Mouse (Mus musculus): ENCODE data around the gene Erbin.

The Erbin gene

GRCm38 (mm10) chr13:103920261-103920932, at the start of gene Erbin:
TSS of gene Erbin (minus strand) at chr13:103920514.
- DNase-seq (ENCODE audit: low read depth, low spot score): peak; percentile 54

GRCm38 (mm10) chr13:103969912-103970311, 49.6 kb upstream of the Erbin start:
- DNase-seq (ENCODE audit: low read depth, low spot score): no peak

GRCm38 (mm10) chr13:103967987-103968386, 47.7 kb upstream of the Erbin start:
- no peak for DNase-seq (ENCODE audit: low read depth, low spot score)

GRCm38 (mm10) chr13:103966696-103967215, 46.4 kb upstream of the Erbin start:
- DNase-seq (ENCODE audit: low read depth, low spot score): no peak

GRCm38 (mm10) chr13:103965187-103965586, 44.9 kb upstream of the Erbin start:
- no peak for DNase-seq (ENCODE audit: low read depth, low spot score)

GRCm38 (mm10) chr13:103963094-103963493, 42.8 kb upstream of the Erbin start:
- no peak for DNase-seq (ENCODE audit: low read depth, low spot score)

GRCm38 (mm10) chr13:103959841-103960240, 39.5 kb upstream of the Erbin start:
- DNase-seq (ENCODE audit: low read depth, low spot score): no peak

GRCm38 (mm10) chr13:103958607-103959123, 38.4 kb upstream of the Erbin start:
- DNase-seq (ENCODE audit: low read depth, low spot score): no peak

- DNase-seq (ENCODE audit: low read depth, low spot score): no peak
These were observed 37.0 kb upstream of the Erbin start for GRCm38 (mm10) chr13:103957175-103957940.

- no peak for DNase-seq (ENCODE audit: low read depth, low spot score)
These were observed 35.3 kb upstream of the Erbin start for GRCm38 (mm10) chr13:103955652-103956051.

GRCm38 (mm10) chr13:103951393-103951792, 31.1 kb upstream of the Erbin start:
- DNase-seq (ENCODE audit: low read depth, low spot score): no peak

GRCm38 (mm10) chr13:103940796-103941195, 20.5 kb upstream of the Erbin start:
- DNase-seq (ENCODE audit: low read depth, low spot score): no peak

- no peak for DNase-seq (ENCODE audit: low read depth, low spot score)
These were observed 4.3 kb upstream of the Erbin start for GRCm38 (mm10) chr13:103924586-103924985.

GRCm38 (mm10) chr13:103923402-103924065, 3.2 kb upstream of the Erbin start:
- DNase-seq (ENCODE audit: low read depth, low spot score): no peak

GRCm38 (mm10) chr13:103921831-103922380, 1.6 kb upstream of the Erbin start:
- DNase-seq (ENCODE audit: low read depth, low spot score): no peak

- DNase-seq (ENCODE audit: low read depth, low spot score): peak; percentile 75
These were observed 868 bp upstream of the Erbin start for GRCm38 (mm10) chr13:103920933-103921830.

- peak; percentile 8 for DNase-seq (ENCODE audit: low read depth, low spot score)
These were observed 406 bp downstream of the Erbin start for GRCm38 (mm10) chr13:103919956-103920260.

GRCm38 (mm10) chr13:103919234-103919955, 919 bp downstream of the Erbin start:
- peak; percentile 22 for DNase-seq (ENCODE audit: low read depth, low spot score)

- no peak for DNase-seq (ENCODE audit: low read depth, low spot score)
These were observed 1.9 kb downstream of the Erbin start for GRCm38 (mm10) chr13:103918432-103918831.

GRCm38 (mm10) chr13:103914114-103914736, 6.1 kb downstream of the Erbin start:
- no peak for DNase-seq (ENCODE audit: low read depth, low spot score)
